ENCODE assay signal across 17 mouse cellular contexts in the genomic region with DNA sequence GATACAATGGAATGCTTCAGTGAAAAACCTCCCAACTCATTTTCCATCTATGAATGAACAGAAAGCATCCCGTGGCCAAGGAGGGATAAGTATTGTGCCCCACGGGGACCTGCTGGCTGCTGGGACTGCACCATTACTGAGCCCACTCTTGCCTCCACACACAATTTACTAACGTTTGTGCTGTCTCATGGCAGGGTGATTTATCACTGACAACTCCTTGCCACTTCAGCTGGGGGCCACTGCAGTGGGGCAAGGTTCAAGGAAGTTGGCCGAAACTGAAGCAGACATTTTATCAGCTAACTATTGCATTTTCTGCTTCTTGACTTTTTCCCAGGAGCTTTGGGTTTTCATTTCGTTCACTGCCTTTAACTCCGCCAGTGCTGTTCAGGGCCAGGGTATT. TPM values are rescaled to one million over a fixed set of nuclear protein-coding genes. Genes with fewer than 3 reads are reported as not detected.
DNase-seq lines count a peak whose midpoint lies in the region; ATAC-seq and TF ChIP-seq lines count a peak whose summit lies in the region.
"Had no signal": no experiment of that assay in that cellular context is flagged by ENCODE, and none has a peak within 500 bp of the region (broad histone marks: within the 10 kb centered on the region; RNA-seq: fewer than 3 reads in every experiment).

No protein-coding gene starts in this region.

- TF ChIP-seq POLR2A in kidney, adult 2 months (IDR thresholded peaks at IDR 0.05; ENCODE audit: low read depth, low read length), result no peak
- no peak for TF ChIP-seq POLR2A in MEL (IDR thresholded peaks at IDR 0.05; ENCODE audit: control insufficient read depth in 1 of 2, insufficient read depth in 1 of 2, low read depth in 1 of 2, low read length in 2 of 2, poor library complexity in 1 of 2)

- H3K4me3 ChIP-seq in kidney, adult 2 months (ENCODE audit: insufficient read depth, low read depth, low read length), result no peak overlapping the region
- H3K4me3 ChIP-seq in kidney, embryonic 16.5 days (ENCODE audit: low read length), result no peak overlapping the region
- H3K4me3 ChIP-seq in MEL (ENCODE audit: control insufficient read depth in 1 of 2, insufficient read depth in 1 of 2, low read depth in 2 of 2, low read length in 2 of 2), result no peak overlapping the region
- H3K4me3 ChIP-seq in embryonic facial prominence, embryonic 10.5 days, result no peak overlapping the region
- H3K4me3 ChIP-seq: embryonic facial prominence, embryonic 15.5 days; limb, embryonic 10.5 days; midbrain, embryonic 12.5 days; myocyte had no signal

- H3K9me3 ChIP-seq in kidney, embryonic 16.5 days (ENCODE audit: low read length), result no peaks in the 10 kb centered on the region
- no peaks in the 10 kb centered on the region for H3K9me3 ChIP-seq in MEL (replicated peaks; ENCODE audit: insufficient read depth, low read length)
- H3K9me3 ChIP-seq in embryonic facial prominence, embryonic 10.5 days, result no peaks in the 10 kb centered on the region
- H3K9me3 ChIP-seq: embryonic facial prominence, embryonic 15.5 days; limb, embryonic 10.5 days; midbrain, embryonic 12.5 days had no signal

- peak; percentile 68 for DNase-seq in kidney, adult 2 months
- DNase-seq in MEL (ENCODE audit: low read depth, low spot score), result peak; percentile 8
- DNase-seq in embryo, embryonic 10.5 days (ENCODE audit: low spot score), result peak; percentile 17
- peak; percentile 37 for DNase-seq in kidney, postnatal 14 days
- DNase-seq in heart, adult 8-10 months (ENCODE audit: low spot score), result no peak
- DNase-seq in embryonic facial prominence, embryonic 10.5 days (ENCODE audit: low spot score), result no peak
- DNase-seq in yolk sac, embryonic 10.5 days (ENCODE audit: low spot score), result no peak
- DNase-seq: cerebellum, postnatal 25 days; right cerebral cortex, postnatal 25 days; thymus, adult 2 months had no signal

- 33% methylated on average over 6 of the region's 6 CpGs for WGBS in kidney, adult 2 months
- WGBS in kidney, embryonic 16.5 days, result 33% methylated on average over 6 of the region's 6 CpGs
- 64% methylated on average over 6 of the region's 6 CpGs for WGBS in embryonic facial prominence, embryonic 10.5 days

- no peak overlapping the region for H3K9ac ChIP-seq in kidney, embryonic 16.5 days (replicated peaks; ENCODE audit: low read length)
- H3K9ac ChIP-seq in MEL (ENCODE audit: control insufficient read depth, low read depth, low read length, poor library complexity, severe bottlenecking), result no peak overlapping the region
- H3K9ac ChIP-seq: embryonic facial prominence, embryonic 15.5 days; liver, embryonic 14.5 days; midbrain, embryonic 12.5 days had no signal

- no peaks in the 10 kb centered on the region for H3K79me2 ChIP-seq in MEL (ENCODE audit: control insufficient read depth, insufficient read depth, low read length, poor library complexity)

- TF ChIP-seq CTCF in kidney, adult 2 months (conservative IDR thresholded peaks at IDR 0.05; ENCODE audit: insufficient read depth, insufficient read length, low read depth, low read length), result no peak
- no peak for TF ChIP-seq CTCF in MEL (IDR thresholded peaks at IDR 0.05 in 2 of 3, conservative IDR thresholded peaks at IDR 0.05 in 1 of 3; ENCODE audit: control insufficient read depth in 1 of 3, insufficient read depth in 1 of 3, low read depth in 2 of 3, low read length in 3 of 3, poor library complexity in 1 of 3, severe bottlenecking in 1 of 3)

- H3K4me2 ChIP-seq in kidney, embryonic 16.5 days (replicated peaks; ENCODE audit: low read depth, low read length), result no peak overlapping the region
- H3K4me2 ChIP-seq: embryonic facial prominence, embryonic 15.5 days; midbrain, embryonic 12.5 days had no signal

- no peaks in the 10 kb centered on the region for H3K36me3 ChIP-seq in kidney, adult 2 months (ENCODE audit: control insufficient read depth, insufficient read depth, low read length)
- H3K36me3 ChIP-seq in kidney, embryonic 16.5 days (ENCODE audit: insufficient read depth, low read length), result no peaks in the 10 kb centered on the region
- no peaks in the 10 kb centered on the region for H3K36me3 ChIP-seq in MEL (ENCODE audit: control insufficient read depth in 1 of 2, insufficient read depth in 2 of 2, low read length in 2 of 2)
- H3K36me3 ChIP-seq in embryonic facial prominence, embryonic 10.5 days (replicated peaks), result no peaks in the 10 kb centered on the region
- H3K36me3 ChIP-seq: embryonic facial prominence, embryonic 15.5 days; limb, embryonic 10.5 days; midbrain, embryonic 12.5 days had no signal

- no peaks in the 10 kb centered on the region for H3K27me3 ChIP-seq in kidney, adult 2 months (replicated peaks; ENCODE audit: control insufficient read depth, insufficient read depth, low read length)
- no peaks in the 10 kb centered on the region for H3K27me3 ChIP-seq in kidney, embryonic 16.5 days (ENCODE audit: insufficient read depth, low read length)
- no peaks in the 10 kb centered on the region for H3K27me3 ChIP-seq in MEL (ENCODE audit: control insufficient read depth in 1 of 2, insufficient read depth in 2 of 2, low read length in 2 of 2)
- no peaks in the 10 kb centered on the region for H3K27me3 ChIP-seq in embryonic facial prominence, embryonic 10.5 days (replicated peaks; ENCODE audit: low read depth, poor library complexity, severe bottlenecking)
- H3K27me3 ChIP-seq: embryonic facial prominence, embryonic 15.5 days; midbrain, embryonic 12.5 days had no signal

- no peak overlapping the region for H3K27ac ChIP-seq in kidney, adult 2 months (ENCODE audit: insufficient read depth, low read depth, low read length)
- H3K27ac ChIP-seq in kidney, embryonic 16.5 days (ENCODE audit: low read length), result no peak overlapping the region
- no peak overlapping the region for H3K27ac ChIP-seq in MEL (ENCODE audit: control insufficient read depth, low read depth, low read length)
- no peak overlapping the region for H3K27ac ChIP-seq in embryonic facial prominence, embryonic 10.5 days (replicated peaks)
- H3K27ac ChIP-seq: embryonic facial prominence, embryonic 15.5 days; limb, embryonic 10.5 days; liver, embryonic 14.5 days; midbrain, embryonic 12.5 days had no signal

- TF ChIP-seq RAD21 in MEL (IDR thresholded peaks at IDR 0.05; ENCODE audit: low read depth, low read length), result no peak

- no peak for ATAC-seq in kidney, embryonic 16.5 days (ENCODE audit: low FRiP score, low TSS enrichment)
- ATAC-seq: lung, postnatal 0 days had no signal

- no peak for TF ChIP-seq EP300 in MEL (IDR thresholded peaks at IDR 0.05; ENCODE audit: low read depth in 1 of 2, low read length in 2 of 2)

- peaks cover 18% of the 10 kb centered on the region for H3K4me1 ChIP-seq in kidney, adult 2 months (ENCODE audit: control insufficient read depth, insufficient read depth, low read length)
- peaks cover 11% of the 10 kb centered on the region for H3K4me1 ChIP-seq in kidney, embryonic 16.5 days (ENCODE audit: insufficient read depth, low read length)
- no peaks in the 10 kb centered on the region for H3K4me1 ChIP-seq in MEL (ENCODE audit: control insufficient read depth in 1 of 2, insufficient read depth in 2 of 2, low read length in 2 of 2)
- H3K4me1 ChIP-seq in embryonic facial prominence, embryonic 10.5 days, result peaks cover 5% of the 10 kb centered on the region; the same call in 1 of the 2 replicates
- H3K4me1 ChIP-seq: embryonic facial prominence, embryonic 15.5 days; midbrain, embryonic 12.5 days had no signal

TF ChIP-seq in MEL, 35 proteins besides CTCF, POLR2A, EP300 and RAD21:
- TF ChIP-seq MXI1 (IDR thresholded peaks at IDR 0.05; ENCODE audit: low read depth, low read length), result no peak
- TF ChIP-seq MYB (IDR thresholded peaks at IDR 0.05; ENCODE audit: low read depth, low read length), result no peak
- TF ChIP-seq MAFK (IDR thresholded peaks at IDR 0.05; ENCODE audit: borderline replicate concordance, low read depth, low read length), result no peak
- TF ChIP-seq BHLHE40 (IDR thresholded peaks at IDR 0.05; ENCODE audit: borderline replicate concordance, low read depth, low read length), result no peak
- no peak for TF ChIP-seq SIN3A (IDR thresholded peaks at IDR 0.05; ENCODE audit: low read length)
- no peak for TF ChIP-seq MAX (IDR thresholded peaks at IDR 0.05; ENCODE audit: low read length)
- TF ChIP-seq ZMIZ1 (IDR thresholded peaks at IDR 0.05; ENCODE audit: low read depth, low read length), result no peak
- no peak for TF ChIP-seq MAZ (IDR thresholded peaks at IDR 0.05; ENCODE audit: low read depth, low read length)
- no peak for TF ChIP-seq ZC3H11A (IDR thresholded peaks at IDR 0.05; ENCODE audit: low read depth, low read length)
- TF ChIP-seq GATA1 (IDR thresholded peaks at IDR 0.05; ENCODE audit: low read depth, low read length), result no peak
- no peak for TF ChIP-seq NRF1 (IDR thresholded peaks at IDR 0.05; ENCODE audit: insufficient read depth, low read depth, low read length, poor library complexity, severe bottlenecking)
- TF ChIP-seq ZNF384 (IDR thresholded peaks at IDR 0.05; ENCODE audit: low read depth, low read length), result no peak
- TF ChIP-seq NELFE (IDR thresholded peaks at IDR 0.05; ENCODE audit: low read depth, low read length), result no peak
- TF ChIP-seq TCF12 (IDR thresholded peaks at IDR 0.05; ENCODE audit: low read depth, low read length), result no peak
- no peak for TF ChIP-seq TBP (IDR thresholded peaks at IDR 0.05; ENCODE audit: low read depth, low read length)
- no peak for TF ChIP-seq GABPA (IDR thresholded peaks at IDR 0.05; ENCODE audit: low read depth, low read length)
- TF ChIP-seq USF1 (IDR thresholded peaks at IDR 0.05; ENCODE audit: low read depth, low read length), result no peak
TF ChIP-seq in MEL: peak in this region for 0.

RNA-seq across cellular contexts. Expression of gene Ppargc1a, which starts 17.5 kb away (rescaled TPM):
- 23.0 and 23.1 TPM in 2 replicates for polyA plus RNA-seq in kidney, adult 2 months (2012; rRNA removed)
- polyA plus RNA-seq in kidney, embryonic 16.5 days (2015; fragmentation: Nextera tagmentation; extraction: Ambion mirVana), result 24.5 and 27.4 TPM in 2 replicates
- 0.04 TPM in 1 of 2 replicates, not detected in the other for total RNA-seq in MEL (2012; rRNA removed)
- polyA plus RNA-seq in MEL (2012; ENCODE audit: insufficient read depth in 1 of 2, insufficient read length in 2 of 2, low read depth in 1 of 2, low replicate concordance in 2 of 2, missing spikeins in 1 of 2), result under 1 TPM in 1 of 2 experiments, not detected in 1; 0.06 TPM
- 100 to 1,000 TPM in 2 of 4 experiments, 10 to 100 TPM in 2; 69.5 to 106 (median 92.6) TPM for total RNA-seq in heart, adult 8-10 months (2022)
- polyA plus RNA-seq in embryonic facial prominence, embryonic 10.5 days (2016; fragmentation: Nextera tagmentation; extraction: Ambion mirVana), result 1.2 and 2.6 TPM in 2 replicates

Comparison
In these comparisons a context has a peak if more than half of its experiments do, and no peak if none do; other contexts are left out.
1. DNase-seq: peak in kidney, adult 2 months (single experiment), MEL (single experiment), embryo, embryonic 10.5 days (single experiment) and kidney, postnatal 14 days (single experiment); none in heart, adult 8-10 months (single experiment), embryonic facial prominence, embryonic 10.5 days (single experiment) and yolk sac, embryonic 10.5 days (single experiment).